Mouse (Mus musculus): Measurements from ENCODE around the gene Hinfp. TPM values are rescaled to one million over a fixed set of nuclear protein-coding genes. Genes with fewer than 3 reads are reported as not detected.

The Hinfp gene
- polyA plus RNA-seq, 1 experiment from 2014 or later = 21.2 TPM

DNA sequence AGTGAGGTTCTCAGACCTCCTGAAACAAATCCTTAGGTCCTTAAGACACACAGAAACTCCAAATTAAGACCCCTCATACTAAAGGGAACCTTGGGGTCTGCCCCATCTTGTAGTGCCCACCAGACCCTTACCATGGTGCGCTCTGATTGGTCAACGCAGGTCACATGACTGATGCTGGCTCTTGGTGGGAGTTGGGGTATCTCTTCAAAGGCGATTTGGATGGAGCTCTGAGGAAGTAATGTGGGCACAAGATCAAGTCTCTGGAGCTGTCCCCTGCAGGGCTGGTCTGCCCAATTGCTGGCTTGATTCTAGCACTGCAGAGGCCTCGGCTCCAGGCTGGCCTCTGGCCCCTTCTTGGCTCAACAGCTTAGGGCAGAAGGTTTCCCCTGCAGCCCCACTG, 12.0 kb upstream of the Hinfp start:
- no peak for ATAC-seq (ENCODE audit: insufficient read depth, low FRiP score)
- no peaks in the 10 kb centered on the region for H3K27me3 ChIP-seq (ENCODE audit: control insufficient read depth, insufficient read depth, low read length)
- H3K4me2 ChIP-seq (ENCODE audit: low read depth, low read length) = no peak overlapping the region
- no peak overlapping the region for H3K27ac ChIP-seq (ENCODE audit: low read length)
- 0 out of 2 replicates have a peak overlapping the region, but pooled peaks have one; percentile 9 for H3K9ac ChIP-seq (ENCODE audit: low read length)
- peaks cover 14% of the 10 kb centered on the region for H3K36me3 ChIP-seq (ENCODE audit: control insufficient read depth, insufficient read depth, low read length)
- no peak overlapping the region for H3K4me3 ChIP-seq (replicated peaks; ENCODE audit: low read length)
- H3K4me1 ChIP-seq (ENCODE audit: control insufficient read depth, insufficient read depth, low read length) = peaks cover 18% of the 10 kb centered on the region
- WGBS = 74% methylated on average over 4 of the region's 4 CpGs
- H3K9me3 ChIP-seq (replicated peaks; ENCODE audit: control insufficient read depth, low read length) = no peaks in the 10 kb centered on the region

DNA sequence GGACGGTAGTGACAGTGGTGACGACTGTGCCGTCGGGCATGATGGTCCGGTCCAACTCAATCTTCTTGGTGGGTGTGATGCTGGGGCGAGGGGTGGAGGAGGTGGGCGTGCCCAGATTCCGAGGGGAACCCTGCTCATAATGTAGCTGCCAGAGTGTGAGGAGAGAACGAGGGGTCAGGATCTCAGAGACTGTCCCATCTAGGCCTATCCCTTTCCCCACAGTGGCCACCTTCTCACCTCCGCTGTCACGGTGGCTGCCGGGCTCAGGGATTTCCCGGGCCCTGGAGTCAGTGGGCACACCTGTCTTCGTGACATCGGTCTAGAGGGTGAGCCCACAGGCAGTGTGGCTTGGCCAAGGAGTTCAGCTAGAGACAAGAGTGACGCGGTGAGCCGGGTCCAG, 9.4 kb upstream of the Hinfp start:
- Histone ChIP-seq H3K4me3 (replicated peaks; ENCODE audit: low read length) (no peak overlapping the region), H3K4me2 (ENCODE audit: low read depth, low read length) (no peak overlapping the region), H3K27me3 (ENCODE audit: control insufficient read depth, insufficient read depth, low read length) (no peaks in the 10 kb centered on the region), H3K36me3 (ENCODE audit: control insufficient read depth, insufficient read depth, low read length) (peaks cover 14% of the 10 kb centered on the region), H3K27ac (ENCODE audit: low read length) (no peak overlapping the region), H3K4me1 (ENCODE audit: control insufficient read depth, insufficient read depth, low read length) (peaks cover 32% of the 10 kb centered on the region), H3K9me3 (replicated peaks; ENCODE audit: control insufficient read depth, low read length) (no peaks in the 10 kb centered on the region), H3K9ac (ENCODE audit: low read length) (no peak overlapping the region)
- no peak for ATAC-seq (ENCODE audit: insufficient read depth, low FRiP score)
- 92% methylated on average over 18 of the region's 18 CpGs for WGBS

DNA sequence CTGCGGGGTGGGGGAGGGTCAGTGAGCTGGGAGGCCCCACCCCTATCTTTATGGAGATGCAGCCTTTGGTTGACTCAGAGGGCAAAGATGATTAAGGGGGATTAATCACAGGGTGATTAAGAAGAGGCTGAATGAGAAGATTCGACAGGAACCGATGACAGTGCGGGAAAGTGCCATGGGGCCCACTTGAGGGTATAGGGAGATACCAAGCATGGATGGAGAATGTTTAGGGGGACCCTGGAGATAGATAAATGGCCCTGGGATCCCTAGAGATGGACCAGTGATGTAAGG, 8.7 kb upstream of the Hinfp start:
- WGBS = 74% methylated on average over 4 of the region's 4 CpGs
- H3K36me3 ChIP-seq (ENCODE audit: control insufficient read depth, insufficient read depth, low read length) = peaks cover 14% of the 10 kb centered on the region
- ATAC-seq (ENCODE audit: insufficient read depth, low FRiP score) = no peak
- H3K9me3 ChIP-seq (replicated peaks; ENCODE audit: control insufficient read depth, low read length) = no peaks in the 10 kb centered on the region
- H3K4me1 ChIP-seq (ENCODE audit: control insufficient read depth, insufficient read depth, low read length) = peaks cover 31% of the 10 kb centered on the region
- H3K27ac ChIP-seq (ENCODE audit: low read length) = no peak overlapping the region
- H3K9ac ChIP-seq (ENCODE audit: low read length) = no peak overlapping the region
- H3K27me3 ChIP-seq (ENCODE audit: control insufficient read depth, insufficient read depth, low read length) = no peaks in the 10 kb centered on the region
- H3K4me3 ChIP-seq (replicated peaks; ENCODE audit: low read length) = no peak overlapping the region
- H3K4me2 ChIP-seq (ENCODE audit: low read depth, low read length) = no peak overlapping the region

DNA sequence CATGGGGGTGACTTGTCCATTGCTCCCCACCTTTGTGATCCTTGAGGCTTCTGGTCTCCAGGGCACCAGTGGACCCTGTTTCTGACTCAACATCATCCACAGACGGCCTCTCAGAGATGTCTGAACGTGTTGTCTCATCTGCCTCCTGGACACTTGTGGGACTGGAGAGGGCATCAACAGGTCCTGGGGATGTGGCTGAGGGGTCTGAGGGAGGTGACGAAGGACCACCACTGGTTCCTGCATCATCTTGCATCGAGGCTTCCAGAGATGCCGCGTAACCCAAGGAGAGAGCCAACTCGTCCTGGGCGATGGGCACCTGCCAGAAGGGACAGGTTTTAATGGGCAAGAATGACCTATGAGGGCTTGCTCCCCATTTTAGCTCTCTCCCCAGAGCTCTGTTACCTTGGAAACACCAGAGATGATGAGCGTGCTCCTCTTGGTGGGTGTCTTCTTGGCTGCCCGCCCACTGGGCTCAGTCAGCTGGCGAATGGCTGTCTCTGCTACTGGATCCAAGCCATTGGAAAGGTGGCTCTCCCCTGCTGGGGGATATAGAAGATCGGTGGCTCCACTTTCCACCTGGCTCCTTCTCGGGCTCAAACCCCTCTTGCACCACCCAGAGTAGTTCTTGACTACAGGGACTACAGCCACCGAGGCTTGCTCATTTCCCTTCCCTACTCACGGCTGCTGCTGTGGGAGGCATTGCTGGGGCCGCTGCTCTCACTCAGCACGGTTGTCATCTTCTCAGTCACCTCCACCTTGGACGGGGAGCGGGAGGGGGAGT, 8.2 kb upstream of the Hinfp start:
- Histone ChIP-seq H3K27me3 (ENCODE audit: control insufficient read depth, insufficient read depth, low read length) (no peaks in the 10 kb centered on the region), H3K4me3 (replicated peaks; ENCODE audit: low read length) (no peak overlapping the region), H3K27ac (ENCODE audit: low read length) (no peak overlapping the region), H3K9ac (ENCODE audit: low read length) (no peak overlapping the region), H3K36me3 (ENCODE audit: control insufficient read depth, insufficient read depth, low read length) (peaks cover 14% of the 10 kb centered on the region), H3K9me3 (replicated peaks; ENCODE audit: control insufficient read depth, low read length) (no peaks in the 10 kb centered on the region), H3K4me1 (ENCODE audit: control insufficient read depth, insufficient read depth, low read length) (peaks cover 26% of the 10 kb centered on the region), H3K4me2 (ENCODE audit: low read depth, low read length) (no peak overlapping the region)
- WGBS = 76% methylated on average over 19 of the region's 19 CpGs
- ATAC-seq (ENCODE audit: insufficient read depth, low FRiP score) = no peak

DNA sequence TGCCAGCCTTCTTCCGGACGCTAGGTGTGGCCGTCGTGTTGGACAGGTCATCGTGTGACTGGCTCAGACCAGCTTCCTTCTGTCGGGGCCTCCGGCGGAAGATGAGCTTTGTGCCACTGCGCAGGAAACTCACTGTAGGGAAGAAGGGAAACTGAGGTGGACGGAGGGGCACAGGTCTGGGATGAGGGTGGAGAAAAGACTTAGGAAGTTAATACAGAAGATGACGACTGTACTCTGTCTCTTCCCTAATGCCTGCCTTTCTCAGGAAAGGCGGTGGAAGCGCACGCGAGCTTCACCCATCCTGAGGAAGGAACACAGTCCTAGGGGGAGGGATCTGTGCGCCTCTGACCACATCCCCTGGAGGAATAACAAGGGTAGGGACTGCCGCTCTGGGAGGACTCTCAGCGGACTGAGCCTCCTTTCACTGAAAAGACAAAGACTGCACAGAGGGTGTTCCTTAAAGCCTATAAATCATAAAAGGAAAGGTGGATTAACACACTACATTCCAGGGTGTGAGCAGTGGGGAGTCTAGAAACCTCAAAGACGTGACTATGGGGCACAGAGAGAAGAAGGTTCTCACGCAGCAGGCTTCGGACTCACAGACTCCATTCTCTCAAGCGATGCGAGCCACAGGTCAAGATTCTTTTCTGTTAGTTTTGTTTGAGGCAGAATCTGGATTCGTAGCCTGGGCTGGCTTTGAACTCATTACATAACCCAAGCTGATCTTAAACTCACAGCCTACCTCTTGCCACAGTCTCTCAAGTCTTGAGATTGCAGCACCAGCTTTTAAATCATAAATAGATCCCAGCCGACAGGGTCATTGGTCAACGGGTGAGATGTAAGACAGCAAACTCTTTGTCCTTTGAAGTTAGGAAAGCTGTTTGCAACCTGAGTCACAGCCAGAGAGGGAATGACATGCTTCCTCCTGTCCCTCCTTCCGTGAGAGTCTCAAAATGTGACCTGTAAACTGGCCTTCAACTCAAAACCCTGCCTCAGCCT, 6.0 kb upstream of the Hinfp start:
- Histone ChIP-seq H3K4me3 (replicated peaks; ENCODE audit: low read length) (peak overlapping the region; percentile 7; the same call in 1 of the 2 replicates), H3K27me3 (ENCODE audit: control insufficient read depth, insufficient read depth, low read length) (no peaks in the 10 kb centered on the region), H3K9me3 (replicated peaks; ENCODE audit: control insufficient read depth, low read length) (no peaks in the 10 kb centered on the region), H3K36me3 (ENCODE audit: control insufficient read depth, insufficient read depth, low read length) (peaks cover 14% of the 10 kb centered on the region), H3K4me2 (ENCODE audit: low read depth, low read length) (peak overlapping the region; percentile 48), H3K27ac (ENCODE audit: low read length) (peak overlapping the region; percentile 43), H3K4me1 (ENCODE audit: control insufficient read depth, insufficient read depth, low read length) (peaks cover 13% of the 10 kb centered on the region), H3K9ac (ENCODE audit: low read length) (peak overlapping the region; percentile 63)
- 16% methylated on average over 27 of the region's 27 CpGs for WGBS
- peak; percentile 81 for ATAC-seq (ENCODE audit: insufficient read depth, low FRiP score)

DNA sequence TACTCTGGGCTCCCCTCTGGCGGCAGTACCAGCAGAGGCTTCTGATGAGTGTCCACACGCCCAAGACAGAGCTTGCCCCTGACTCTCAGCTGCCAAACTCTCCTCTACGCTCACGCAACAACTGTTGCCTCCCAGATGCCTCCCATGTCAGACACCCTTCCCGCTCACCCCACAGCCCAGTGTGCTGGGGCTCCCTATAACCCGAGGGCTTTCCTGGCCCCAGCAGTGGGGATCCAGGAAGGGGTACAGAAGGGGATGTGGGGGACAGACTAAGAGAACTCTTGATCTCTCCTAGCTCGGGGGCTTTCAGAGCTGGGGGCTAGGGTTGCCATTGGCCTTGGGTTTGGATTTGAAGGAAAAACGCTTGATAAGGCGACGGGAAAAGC, 5.3 kb upstream of the Hinfp start:
- Histone ChIP-seq H3K27me3 (ENCODE audit: control insufficient read depth, insufficient read depth, low read length) (no peaks in the 10 kb centered on the region), H3K4me3 (replicated peaks; ENCODE audit: low read length) (peak overlapping the region; percentile 7; the same call in 1 of the 2 replicates), H3K27ac (ENCODE audit: low read length) (peak overlapping the region; percentile 43), H3K9ac (ENCODE audit: low read length) (peak overlapping the region; percentile 63), H3K36me3 (ENCODE audit: control insufficient read depth, insufficient read depth, low read length) (peaks cover 14% of the 10 kb centered on the region), H3K9me3 (replicated peaks; ENCODE audit: control insufficient read depth, low read length) (no peaks in the 10 kb centered on the region), H3K4me1 (ENCODE audit: control insufficient read depth, insufficient read depth, low read length) (peaks cover 13% of the 10 kb centered on the region), H3K4me2 (ENCODE audit: low read depth, low read length) (peak overlapping the region; percentile 48)
- no peak for ATAC-seq (ENCODE audit: insufficient read depth, low FRiP score)
- 39% methylated on average over 10 of the region's 10 CpGs for WGBS

DNA sequence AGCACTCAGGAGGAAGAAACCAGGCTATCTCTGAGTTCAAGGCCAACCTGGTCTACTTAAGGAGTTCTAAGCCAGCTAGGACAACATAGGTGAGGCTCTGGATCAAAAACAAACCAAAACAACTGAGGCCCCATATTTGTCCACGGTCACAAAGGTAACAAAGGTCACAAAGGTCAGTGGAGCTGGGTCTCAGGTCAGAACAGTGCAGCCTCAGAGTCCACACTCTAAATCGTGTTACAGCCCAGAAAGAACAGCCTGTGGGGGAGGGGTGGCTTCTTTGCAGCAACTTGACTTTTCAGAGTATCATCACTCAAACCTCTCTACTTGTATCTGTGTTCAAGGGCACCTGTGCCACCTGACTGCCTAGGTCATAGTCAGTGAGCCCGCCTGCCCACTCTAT, 4.3 kb upstream of the Hinfp start:
- ATAC-seq (ENCODE audit: insufficient read depth, low FRiP score) = no peak

DNA sequence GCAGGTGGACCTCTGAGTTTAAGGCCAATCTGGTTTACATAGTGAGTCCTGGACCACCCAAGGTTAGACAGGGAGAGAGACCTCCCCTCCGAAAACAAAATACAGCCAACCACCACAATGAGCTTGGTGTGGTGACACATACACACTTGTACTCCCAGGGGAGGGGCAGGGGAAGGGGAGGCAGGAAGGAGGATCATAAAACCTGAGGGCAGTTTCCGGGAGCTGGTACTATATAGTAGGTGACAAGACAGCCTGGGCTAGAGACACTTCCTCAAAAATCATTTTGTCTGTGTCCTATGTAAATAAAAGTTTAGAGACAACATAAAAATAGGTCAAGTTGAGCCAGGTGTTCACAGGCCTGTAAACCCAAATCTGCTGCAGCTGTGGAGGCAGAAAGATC, 1.8 kb upstream of the Hinfp start:
- no peak for ATAC-seq (ENCODE audit: insufficient read depth, low FRiP score)
- Histone ChIP-seq H3K9me3 (replicated peaks; ENCODE audit: control insufficient read depth, low read length) (no peaks in the 10 kb centered on the region), H3K9ac (ENCODE audit: low read length) (no peak overlapping the region), H3K36me3 (ENCODE audit: control insufficient read depth, insufficient read depth, low read length) (no peaks in the 10 kb centered on the region), H3K4me2 (ENCODE audit: low read depth, low read length) (no peak overlapping the region), H3K4me1 (ENCODE audit: control insufficient read depth, insufficient read depth, low read length) (peaks cover 23% of the 10 kb centered on the region), H3K27ac (ENCODE audit: low read length) (no peak overlapping the region), H3K27me3 (ENCODE audit: control insufficient read depth, insufficient read depth, low read length) (no peaks in the 10 kb centered on the region), H3K4me3 (replicated peaks; ENCODE audit: low read length) (no peak overlapping the region)
- WGBS = 81% methylated on average over 2 of the region's 2 CpGs

More for the DNA sequence above, 4.3 kb upstream of the Hinfp start:
- no peak overlapping the region for H3K27ac ChIP-seq (ENCODE audit: low read length)
- no peaks in the 10 kb centered on the region for H3K27me3 ChIP-seq (ENCODE audit: control insufficient read depth, insufficient read depth, low read length)
- H3K4me1 ChIP-seq (ENCODE audit: control insufficient read depth, insufficient read depth, low read length) = peaks cover 15% of the 10 kb centered on the region
- no peak overlapping the region for H3K9ac ChIP-seq (ENCODE audit: low read length)
- no peak overlapping the region for H3K4me3 ChIP-seq (replicated peaks; ENCODE audit: low read length)
- WGBS = 56% methylated on average over 3 of the region's 3 CpGs
- H3K9me3 ChIP-seq (replicated peaks; ENCODE audit: control insufficient read depth, low read length) = no peaks in the 10 kb centered on the region
- H3K4me2 ChIP-seq (ENCODE audit: low read depth, low read length) = no peak overlapping the region
- H3K36me3 ChIP-seq (ENCODE audit: control insufficient read depth, insufficient read depth, low read length) = 0 out of 2 replicates have a peak, but pooled peaks cover 7% of the 10 kb centered on the region

DNA sequence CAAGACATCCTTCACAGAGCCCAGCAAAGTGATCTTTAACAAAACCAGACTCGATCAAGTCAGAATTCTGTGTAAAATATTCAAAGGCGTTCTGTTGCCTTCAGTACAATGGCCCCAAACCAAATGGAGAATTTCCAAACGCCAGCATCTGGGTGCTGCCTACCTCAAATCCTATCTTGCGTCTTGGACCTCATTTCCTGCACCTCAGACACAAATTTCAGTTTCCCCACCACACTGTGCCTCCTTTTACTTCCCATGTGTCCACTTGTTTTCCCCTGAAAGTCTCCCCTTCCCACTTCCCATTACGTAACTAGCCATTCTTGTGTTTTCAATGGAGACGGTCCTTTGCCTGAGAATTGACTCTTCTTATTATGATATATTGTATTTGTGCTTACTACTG, 1.1 kb upstream of the Hinfp start:
- H3K4me1 ChIP-seq (ENCODE audit: control insufficient read depth, insufficient read depth, low read length) = peaks cover 19% of the 10 kb centered on the region
- 91% methylated on average over 6 of the region's 6 CpGs for WGBS
- no peak overlapping the region for H3K4me2 ChIP-seq (ENCODE audit: low read depth, low read length)
- no peak overlapping the region for H3K9ac ChIP-seq (ENCODE audit: low read length)
- no peak overlapping the region for H3K4me3 ChIP-seq (replicated peaks; ENCODE audit: low read length)
- no peaks in the 10 kb centered on the region for H3K9me3 ChIP-seq (replicated peaks; ENCODE audit: control insufficient read depth, low read length)
- ATAC-seq (ENCODE audit: insufficient read depth, low FRiP score) = no peak
- 0 out of 2 replicates have a peak, but pooled peaks cover 2% of the 10 kb centered on the region for H3K36me3 ChIP-seq (ENCODE audit: control insufficient read depth, insufficient read depth, low read length)
- no peak overlapping the region for H3K27ac ChIP-seq (ENCODE audit: low read length)
- no peaks in the 10 kb centered on the region for H3K27me3 ChIP-seq (ENCODE audit: control insufficient read depth, insufficient read depth, low read length)
